Mouse (Mus musculus): ENCODE results near the gene Uqcrh.

Uqcrh gene

DNA sequence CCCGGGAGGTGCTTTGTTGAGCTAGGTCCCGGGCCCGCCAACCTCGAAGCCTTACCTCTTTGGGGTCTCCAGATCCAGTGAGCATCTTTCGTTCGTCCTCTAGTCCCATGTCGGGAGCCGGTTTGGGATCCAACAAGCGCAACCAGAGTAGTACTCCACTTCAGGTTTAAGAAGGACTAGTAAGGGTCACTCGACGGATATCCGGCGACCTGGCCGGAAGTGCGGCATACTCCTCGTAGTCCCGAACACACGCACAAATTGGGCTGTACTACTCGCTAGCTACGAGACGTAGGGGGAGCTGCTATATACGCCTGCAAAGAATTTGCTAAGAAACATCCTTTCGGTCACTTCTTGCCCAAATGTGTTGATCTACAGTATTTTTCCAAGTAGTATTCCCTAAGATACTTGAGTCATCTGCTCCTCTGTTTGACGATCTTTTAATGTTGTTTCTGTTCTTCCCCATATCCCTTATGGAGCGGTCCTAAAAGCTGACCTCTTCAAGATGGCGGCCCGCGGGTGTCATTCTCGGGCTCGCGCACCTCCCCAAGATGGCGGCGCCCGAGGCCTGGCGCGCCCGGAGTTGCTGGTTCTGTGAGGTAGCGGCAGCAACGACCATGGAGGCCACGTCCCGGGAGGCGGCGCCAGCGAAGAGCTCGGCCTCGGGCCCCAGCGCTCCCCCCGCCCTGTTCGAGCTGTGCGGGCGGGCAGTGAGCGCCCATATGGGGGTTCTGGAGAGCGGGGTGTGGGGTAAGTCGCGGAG, at the start of gene Uqcrh, which contains the start of gene Lrrc41:
Uqcrh (minus strand) TSS at position 211 of the 760 bp plus-strand sequence.
Lrrc41 (plus strand) TSS at position 409 of the 760 bp plus-strand sequence.
- DNase-seq (ENCODE audit: low read depth), result peak; percentile 99

DNA sequence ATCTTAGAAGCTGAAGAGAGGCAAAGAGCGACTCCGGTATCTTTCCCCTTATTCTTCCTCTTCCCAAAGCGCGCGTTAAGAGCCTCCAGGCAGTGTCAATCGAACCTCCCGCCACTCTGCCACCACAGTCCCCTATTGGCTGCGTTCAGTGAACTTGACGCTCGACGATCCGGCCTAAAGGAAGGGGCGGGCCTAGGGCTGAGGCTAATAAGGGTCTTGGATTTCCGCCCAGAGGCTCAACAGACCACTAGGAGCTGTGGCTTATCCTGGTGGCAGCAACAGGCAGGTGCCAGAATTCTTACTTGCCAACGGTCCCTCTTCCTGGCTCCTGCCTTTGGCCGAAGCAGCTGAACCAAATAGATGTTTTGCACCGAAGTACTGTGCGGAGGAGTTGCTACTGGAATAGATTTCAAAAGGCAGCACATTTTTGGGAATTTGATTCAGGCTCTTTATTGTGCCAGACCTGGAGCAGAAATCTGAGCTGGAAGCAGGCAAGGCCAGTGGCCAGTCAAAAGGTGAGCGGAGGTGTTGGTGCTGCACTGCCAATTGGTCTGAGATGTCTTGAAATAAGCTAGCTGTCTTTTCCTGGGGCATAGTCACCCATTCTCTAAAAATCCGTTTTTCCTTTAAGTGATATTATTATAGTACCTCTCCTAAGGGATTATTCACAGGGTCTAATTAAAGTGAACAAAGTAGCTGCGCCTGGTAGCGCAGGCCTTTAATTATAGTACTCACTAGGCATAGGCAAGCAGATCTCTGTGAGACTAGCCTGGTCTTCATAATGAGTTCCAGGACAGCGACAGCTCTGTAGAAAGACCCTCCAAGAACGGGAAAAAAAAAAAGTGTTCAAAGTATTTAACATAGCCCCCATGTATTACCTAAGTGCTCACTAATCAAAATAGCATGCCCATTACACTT, 49.0 kb upstream of the Uqcrh start, which contains the start of the genes Rad54l and Pomgnt1:
Rad54l (minus strand) TSS at position 89 of the 918 bp plus-strand sequence.
Pomgnt1 (plus strand) TSS at position 239 of the 918 bp plus-strand sequence.
- DNase-seq (ENCODE audit: low read depth), result peak; percentile 89

DNA sequence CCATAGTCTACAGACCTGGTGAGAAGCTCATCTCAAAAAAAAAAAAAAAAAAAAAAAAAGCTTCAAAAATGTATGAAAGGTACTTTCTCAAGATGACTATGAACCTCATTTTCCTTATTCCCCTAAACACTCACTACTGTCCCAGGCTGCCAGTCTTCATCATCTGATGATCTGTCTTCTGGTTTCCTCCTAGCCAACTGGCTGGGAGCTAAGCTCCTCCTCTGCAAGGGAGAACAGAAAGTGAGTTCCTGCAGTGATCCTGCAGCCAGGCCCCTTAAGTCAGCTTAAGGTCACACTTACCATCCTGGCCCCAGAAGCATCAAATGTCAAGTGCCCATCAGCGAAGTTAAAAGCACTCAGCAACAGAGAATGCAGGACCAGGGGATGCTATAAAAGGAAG, 47.9 kb upstream of the Uqcrh start:
- DNase-seq (ENCODE audit: low read depth), result peak; percentile 51

DNA sequence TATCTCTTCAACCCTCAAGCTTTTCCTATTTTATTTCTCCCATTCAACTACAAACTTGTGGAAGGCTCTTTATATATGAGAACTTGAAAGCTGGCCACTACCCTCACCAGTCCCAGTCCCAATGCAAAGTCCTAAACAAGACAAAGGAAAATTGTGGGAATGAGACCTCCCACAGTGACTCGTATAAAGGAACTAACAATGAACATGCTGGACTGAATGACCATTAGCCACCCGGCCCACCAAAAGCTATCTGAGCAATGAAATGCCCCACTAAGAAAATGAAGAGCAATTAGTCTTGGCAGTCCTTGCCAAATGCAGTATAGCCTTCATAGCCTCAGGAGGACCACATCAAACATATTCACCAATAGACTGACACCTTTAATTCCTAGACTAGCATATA, 36.6 kb upstream of the Uqcrh start:
- no peak for DNase-seq (ENCODE audit: low read depth)

DNA sequence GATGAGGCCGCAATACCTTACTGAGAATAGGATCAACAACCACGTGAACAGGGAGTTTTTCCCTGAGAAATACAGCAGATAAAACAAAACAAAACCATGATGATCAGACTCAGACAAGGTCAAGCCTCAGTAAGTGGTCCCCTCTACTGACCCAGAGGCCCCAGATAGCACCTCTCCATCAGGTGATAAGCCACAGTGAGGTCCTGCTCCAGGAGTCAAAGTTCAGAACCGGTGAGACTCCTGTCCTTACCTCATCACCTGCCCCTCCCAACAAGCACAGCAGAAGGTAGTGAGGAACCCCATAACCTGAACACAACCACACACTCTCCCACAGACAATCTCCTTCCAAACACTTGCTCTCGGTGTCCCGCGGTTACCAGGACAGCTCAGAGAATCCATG, 35.8 kb upstream of the Uqcrh start:
- no peak for DNase-seq (ENCODE audit: low read depth)

GRCm38 (mm10) chr4:116105278-116105677, 30.4 kb upstream of the Uqcrh start:
- no peak for DNase-seq (ENCODE audit: low read depth)

DNA sequence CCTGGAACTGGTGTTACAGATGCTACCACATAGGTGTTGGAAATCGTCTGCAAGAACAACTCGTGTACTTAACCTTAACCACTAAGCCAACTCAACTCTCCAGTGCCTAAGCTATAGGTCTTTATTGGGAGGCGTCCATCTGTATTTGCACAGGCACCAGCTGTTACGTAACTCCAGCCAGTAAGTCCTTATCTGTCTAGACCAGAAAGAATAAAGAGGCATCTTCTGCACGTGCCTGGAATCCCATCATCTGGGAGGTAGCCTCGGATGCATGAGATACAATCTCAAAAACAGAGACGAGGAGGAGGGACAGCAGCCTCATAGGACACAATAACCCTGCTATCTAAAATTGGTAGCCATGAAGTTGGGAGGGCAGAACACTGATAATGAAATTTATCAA, 26.1 kb upstream of the Uqcrh start:
- DNase-seq (ENCODE audit: low read depth), result no peak

DNA sequence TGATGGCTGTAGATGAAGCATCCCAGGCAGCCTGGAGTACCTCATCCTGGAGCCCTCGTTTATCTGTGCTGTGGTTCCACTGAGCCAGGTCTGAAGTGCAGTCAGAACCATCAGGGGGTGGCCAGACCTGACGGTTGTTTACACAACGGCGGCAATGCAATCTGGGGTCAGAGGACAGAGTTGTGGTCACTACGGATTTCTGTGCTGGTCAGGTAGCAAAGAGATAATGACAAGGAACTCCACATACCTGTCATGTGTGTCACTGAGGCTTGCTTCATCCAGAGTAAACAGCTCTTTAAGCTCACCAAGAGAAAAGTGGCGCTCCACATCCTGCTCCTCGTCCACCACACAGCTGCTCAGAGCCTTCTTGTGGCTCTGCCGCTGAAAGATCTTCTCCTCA, 22.3 kb upstream of the Uqcrh start:
- DNase-seq (ENCODE audit: low read depth), result no peak

- no peak for DNase-seq (ENCODE audit: low read depth)
Observed at GRCm38 (mm10) chr4:116096291-116096690, 21.4 kb upstream of the Uqcrh start.

DNA sequence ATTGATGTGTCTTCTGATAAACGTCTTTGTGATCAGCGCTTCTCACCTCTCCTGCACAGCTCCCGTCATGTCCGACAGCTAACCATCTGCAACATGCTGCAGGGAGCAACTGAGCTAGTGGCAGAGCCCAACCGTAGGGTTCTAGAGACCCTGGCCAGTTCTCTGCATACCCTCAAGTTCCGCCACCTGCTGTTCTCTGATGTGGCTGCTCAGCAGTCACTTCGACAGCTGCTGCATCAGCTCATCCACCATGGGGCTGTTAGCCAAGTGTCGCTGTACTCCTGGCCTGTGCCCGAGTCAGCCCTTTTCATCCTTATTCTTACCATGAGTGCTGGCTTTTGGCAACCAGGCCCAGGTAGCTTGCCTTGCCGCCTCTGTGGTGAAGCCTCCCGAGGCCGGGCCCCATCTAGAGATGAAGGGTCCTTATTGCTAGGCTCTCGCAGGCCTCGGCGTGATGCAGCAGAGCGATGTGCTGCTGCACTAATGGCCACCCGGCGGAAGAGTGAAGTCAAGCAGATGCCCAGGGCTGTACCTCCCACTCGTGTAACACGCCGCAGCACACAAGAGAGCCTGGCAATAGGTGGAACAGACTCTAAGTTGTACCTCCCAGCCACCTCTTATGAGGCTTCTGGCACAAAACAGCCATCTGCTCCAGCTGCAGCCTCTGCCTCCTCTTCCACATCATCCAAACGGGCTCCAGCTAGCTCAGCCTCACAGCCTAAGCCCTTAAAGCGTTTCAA, 13.8 kb upstream of the Uqcrh start:
- DNase-seq (ENCODE audit: low read depth), result no peak

GRCm38 (mm10) chr4:116077240-116078095, 2.6 kb upstream of the Uqcrh start:
- no peak for DNase-seq (ENCODE audit: low read depth)

DNA sequence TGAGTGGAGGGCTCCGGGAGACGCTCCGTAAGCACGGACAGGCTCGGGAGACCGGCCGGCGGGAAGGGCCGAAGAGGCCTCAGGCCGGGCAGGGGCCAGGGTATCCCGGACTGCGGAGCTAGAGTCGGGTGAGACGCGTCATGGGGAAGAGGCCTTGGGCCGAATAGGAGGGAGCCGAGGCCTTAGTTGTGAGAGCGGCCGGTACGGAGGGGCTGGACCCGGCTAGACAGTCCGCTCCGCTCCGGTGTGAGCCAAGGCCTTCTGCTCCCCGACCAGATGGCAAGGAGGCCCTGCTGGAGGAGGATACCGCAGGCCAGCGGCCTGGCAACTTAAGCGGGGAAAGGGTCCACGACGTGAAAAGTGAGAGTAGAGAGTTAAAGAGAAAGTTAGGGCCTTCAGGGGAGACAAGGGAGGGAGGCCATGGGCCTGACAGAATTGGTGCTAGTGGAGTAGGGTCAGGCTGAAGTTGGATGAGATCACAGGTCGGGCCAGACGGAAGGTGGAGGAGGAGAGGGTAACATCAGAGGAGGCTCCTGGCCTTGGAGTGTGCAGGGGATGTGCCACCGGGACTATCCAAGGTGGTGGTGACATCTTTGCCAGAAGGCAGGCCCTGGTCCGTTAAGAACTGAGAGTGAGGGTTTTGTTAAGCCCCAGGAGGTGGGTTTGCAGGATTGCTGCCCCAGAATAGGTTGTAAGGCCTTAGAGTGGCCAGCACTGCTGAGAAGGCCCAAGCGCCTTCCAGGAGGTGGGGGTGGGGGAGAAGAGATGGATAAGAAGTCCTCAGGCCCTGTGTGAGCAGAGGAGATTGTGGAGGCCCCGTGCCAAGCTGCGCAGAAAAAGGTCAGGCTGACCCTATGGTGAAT, 1.7 kb upstream of the Uqcrh start:
- DNase-seq (ENCODE audit: low read depth), result peak; percentile 47

DNA sequence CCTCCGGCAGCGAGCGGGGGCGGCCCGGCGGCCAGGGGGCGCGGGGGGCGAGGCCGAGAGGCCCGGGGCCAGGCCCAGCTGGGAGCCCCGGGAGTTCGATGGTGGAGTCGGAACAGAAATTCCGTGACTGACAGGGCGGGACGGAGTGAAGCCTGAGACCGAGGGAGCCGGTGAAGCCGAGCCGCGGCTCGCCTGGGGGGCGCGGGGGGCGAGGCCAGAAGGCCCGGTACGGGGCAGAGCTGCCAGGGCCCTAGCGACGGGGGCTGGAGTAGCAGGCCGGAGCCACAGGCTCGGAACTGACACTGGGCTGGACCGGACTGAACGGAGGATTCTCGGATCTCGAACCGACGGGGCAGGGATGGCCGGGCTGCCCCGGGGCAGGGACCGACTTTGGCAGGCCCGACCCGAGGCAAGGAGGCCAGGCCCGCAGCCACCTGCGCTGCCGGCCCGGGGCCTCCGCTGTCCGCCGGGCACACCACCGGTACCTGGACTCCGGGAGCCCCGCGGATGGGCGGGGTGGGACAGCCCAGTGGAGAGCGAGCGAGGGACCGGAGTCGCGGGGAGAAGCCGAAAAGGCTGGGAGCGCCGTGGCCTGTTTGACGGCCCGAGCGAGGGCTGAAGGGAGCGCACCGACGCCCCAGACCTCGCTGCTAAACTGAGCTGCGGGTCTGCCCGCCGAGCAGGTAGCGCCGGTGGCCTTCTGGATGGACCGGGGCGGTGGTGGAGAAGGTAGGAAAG, 929 bp upstream of the Uqcrh start:
- DNase-seq (ENCODE audit: low read depth), result peak; percentile 81

GRCm38 (mm10) chr4:116074145-116074675, 661 bp downstream of the Uqcrh start:
- DNase-seq (ENCODE audit: low read depth), result peak; percentile 73

- DNase-seq (ENCODE audit: low read depth), result peak; percentile 60
Observed at GRCm38 (mm10) chr4:116073146-116073545, 1.7 kb downstream of the Uqcrh start.

GRCm38 (mm10) chr4:116070116-116070515, 4.8 kb downstream of the Uqcrh start:
- DNase-seq (ENCODE audit: low read depth), result no peak

GRCm38 (mm10) chr4:116063855-116064254, 11.0 kb downstream of the Uqcrh start:
- DNase-seq (ENCODE audit: low read depth), result no peak

- DNase-seq (ENCODE audit: low read depth), result no peak
Observed at GRCm38 (mm10) chr4:116059012-116059726, 15.7 kb downstream of the Uqcrh start.

Measured in induced T-regulatory cell, adult 2 months (primary cell).